Mouse (Mus musculus): ENCODE data around the gene Gars.

The Gars gene

DNA sequence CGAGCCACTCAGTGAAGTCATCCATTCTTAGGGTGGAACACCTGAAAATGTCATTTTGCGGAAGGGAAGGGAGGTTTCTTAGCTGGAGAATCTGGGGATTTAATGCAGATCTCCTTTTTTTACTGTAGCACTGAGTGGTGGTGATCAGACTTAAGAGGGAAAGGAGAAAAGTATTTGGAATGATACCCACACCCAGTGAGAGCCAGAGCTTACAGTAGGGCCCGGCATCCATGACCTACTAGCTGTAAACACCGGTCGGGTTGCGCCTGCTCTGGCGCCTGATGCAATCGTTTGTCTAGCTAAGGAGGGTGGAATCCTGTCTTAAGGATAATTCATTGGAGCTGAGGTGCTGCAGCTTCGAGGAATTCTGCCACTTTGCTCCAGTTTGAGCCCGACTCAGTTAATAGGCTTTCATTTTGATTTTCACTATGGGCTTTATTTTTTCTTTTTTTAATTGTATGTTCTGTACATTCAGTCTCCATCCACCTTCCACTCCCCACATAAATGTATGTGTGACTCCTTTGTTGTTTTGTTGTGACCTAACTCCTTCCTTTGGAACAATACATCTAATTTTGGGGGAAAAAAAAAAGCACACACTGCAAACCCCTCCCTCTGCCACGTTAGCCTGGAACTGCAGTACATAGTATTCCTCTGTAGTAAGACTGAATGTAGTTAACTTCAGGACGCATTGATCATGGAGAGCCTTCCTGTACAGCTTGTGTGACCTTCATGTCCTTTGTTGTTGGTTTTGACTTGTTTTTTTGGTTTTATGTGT lies 1.1 kb downstream of the Gars start:
- no peak for DNase-seq (ENCODE audit: low spot score)

DNA sequence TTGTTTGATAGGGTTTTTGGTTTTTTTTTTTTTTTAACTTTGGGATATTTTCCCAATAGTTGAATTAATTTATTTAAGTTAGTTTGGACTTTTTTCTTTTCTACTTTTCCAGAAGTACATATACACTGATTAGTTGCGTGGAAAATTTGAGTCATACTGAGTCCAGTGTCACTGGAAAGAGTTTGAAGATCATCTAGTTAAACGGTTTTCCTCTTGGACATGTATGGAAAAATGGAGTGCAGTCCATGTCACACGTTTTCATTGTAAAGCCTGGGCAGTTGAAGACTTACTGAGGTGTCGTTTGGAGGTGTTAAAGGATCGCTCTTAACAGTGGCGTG lies 1.6 kb downstream of the Gars start:
- no peak for DNase-seq (ENCODE audit: low spot score)

DNA sequence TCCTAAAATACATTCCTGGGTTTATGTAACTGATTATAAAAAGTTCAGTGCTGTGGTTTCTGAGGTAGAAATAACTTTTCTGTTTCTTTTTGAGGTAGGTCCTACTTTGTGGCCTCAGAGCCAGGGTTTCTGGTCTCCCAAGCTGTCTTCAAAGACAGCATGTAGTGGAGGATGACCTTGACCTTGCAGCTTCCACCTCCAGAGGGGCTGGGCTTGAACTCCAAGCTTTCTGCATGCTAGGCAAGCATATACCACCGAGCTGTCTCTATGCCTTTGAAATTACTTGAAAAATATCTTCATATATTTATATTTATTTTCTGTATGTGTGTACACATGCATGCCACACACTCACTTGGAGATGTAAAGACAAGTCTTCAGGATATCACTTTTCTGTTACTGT lies 2.2 kb downstream of the Gars start:
- DNase-seq (ENCODE audit: low spot score) = no peak

DNA sequence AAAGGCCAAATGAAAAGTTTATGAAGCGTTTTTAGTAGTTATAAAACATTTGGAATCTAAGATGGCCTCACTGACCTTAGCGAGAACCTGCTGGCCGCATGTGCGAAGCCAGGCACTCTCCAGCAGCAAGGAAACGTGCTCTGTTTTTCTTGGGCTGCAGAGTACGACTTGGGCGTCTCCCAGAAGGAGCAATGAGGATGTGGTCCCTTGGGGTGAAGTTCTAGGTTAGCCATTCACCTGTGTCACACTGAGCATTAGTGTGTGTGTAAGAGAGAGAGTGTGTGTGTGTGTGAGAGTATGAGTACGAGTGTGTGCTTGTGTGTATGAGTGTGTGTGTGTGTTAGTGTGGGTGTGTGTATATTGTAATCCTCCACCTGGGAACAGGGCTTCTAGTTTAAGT lies 5.4 kb downstream of the Gars start:
- no peak for DNase-seq (ENCODE audit: low spot score)

DNA sequence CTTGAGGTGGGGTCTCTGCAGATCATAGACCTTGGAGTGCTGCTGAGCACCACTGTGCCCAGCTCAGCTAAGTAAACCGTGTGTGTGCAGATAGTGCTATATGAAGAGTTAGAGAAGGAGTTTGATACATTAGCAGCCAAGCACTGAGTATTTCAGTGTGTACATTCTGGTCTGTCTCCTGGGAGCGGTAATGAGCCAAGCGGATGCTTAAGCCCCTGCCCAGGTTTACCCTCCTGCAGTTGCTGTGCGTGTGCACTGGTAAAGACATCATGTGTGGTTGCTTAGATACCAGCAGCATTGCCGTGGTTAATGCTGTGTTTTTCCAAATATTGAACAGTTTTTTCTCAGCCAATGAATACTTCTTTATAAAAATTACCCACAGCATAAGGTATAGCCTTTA lies 6.7 kb downstream of the Gars start:
- no peak for DNase-seq (ENCODE audit: low spot score)

DNA sequence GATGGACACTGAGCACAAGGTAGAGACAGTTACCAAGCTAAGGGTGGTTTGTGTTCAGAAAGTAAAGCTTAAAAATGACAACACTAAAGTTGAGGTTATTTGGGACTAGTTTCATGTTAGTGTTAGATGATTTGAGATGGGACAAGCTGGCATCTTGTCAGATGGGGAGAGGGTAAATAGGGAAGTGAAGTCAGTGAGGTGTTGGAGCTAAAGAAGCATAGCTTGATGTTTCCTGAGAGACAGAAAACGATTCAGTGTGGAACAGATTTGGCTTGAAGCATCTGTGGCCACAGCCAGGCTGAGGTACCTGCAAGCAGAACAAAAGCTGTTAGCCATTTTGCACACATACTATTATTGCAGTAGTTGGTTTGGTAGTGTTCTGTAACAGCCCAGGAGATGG lies 7.5 kb downstream of the Gars start:
- no peak for DNase-seq (ENCODE audit: low spot score)

DNA sequence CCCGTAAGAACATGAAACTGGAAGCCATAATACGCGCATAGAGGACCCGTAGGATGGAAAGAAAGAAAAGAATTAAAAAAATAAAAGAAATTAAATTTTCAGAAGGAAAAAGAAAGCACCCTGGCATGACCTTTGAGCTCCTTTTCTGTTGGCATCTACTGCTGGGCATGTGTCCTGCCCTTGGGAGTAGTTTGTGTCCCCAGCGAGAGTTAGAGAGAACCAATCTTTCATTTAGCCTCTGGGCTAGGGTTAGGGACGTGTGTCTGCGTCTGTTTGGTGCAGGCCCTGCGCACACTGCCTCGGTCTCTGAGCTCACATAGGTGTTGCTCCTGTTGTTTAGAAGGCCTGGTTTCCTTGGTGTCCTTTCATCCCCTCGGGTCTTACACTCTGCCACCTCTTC lies 11.4 kb downstream of the Gars start:
- DNase-seq (ENCODE audit: low spot score) = no peak

DNA sequence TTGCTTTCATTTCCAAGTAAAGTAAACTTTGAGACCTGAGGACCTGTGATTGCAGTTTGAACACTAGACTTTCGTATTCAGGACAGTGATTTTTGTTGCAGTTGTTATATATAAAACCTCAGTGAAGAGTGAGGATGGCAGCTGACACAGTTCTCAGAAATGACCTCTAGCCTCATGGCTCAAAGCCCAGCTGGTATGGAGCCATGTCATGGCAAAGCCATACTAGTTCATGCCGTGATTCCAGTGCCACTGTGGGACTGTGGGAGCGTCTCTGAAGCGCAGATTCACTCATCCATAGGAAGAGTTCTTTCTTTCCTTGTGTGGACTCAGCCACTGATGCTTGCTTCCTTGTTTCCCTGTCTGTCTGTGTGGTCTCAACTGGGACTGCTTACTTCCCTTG lies 16.7 kb downstream of the Gars start:
- DNase-seq (ENCODE audit: low spot score) = no peak

DNA sequence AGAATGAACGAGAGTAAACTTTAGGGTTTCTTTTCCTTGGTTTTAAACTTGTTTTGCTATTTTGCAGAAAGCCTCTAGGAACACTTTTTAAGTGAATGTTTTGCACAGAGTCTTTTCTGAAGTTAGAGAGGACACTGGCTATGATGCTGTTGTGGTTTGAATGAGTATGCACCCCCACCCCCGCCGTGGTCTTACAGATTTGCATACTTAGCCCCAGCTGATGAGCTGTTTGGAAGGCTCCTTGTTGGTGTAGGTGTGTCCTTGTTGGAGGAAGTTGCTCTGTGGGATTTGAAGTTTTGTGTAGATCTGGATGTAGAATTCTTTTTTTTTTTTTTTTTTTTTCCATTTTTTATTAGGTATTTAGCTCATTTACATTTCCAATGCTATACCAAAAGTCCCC lies 19.6 kb downstream of the Gars start:
- DNase-seq (ENCODE audit: low spot score) = no peak

DNA sequence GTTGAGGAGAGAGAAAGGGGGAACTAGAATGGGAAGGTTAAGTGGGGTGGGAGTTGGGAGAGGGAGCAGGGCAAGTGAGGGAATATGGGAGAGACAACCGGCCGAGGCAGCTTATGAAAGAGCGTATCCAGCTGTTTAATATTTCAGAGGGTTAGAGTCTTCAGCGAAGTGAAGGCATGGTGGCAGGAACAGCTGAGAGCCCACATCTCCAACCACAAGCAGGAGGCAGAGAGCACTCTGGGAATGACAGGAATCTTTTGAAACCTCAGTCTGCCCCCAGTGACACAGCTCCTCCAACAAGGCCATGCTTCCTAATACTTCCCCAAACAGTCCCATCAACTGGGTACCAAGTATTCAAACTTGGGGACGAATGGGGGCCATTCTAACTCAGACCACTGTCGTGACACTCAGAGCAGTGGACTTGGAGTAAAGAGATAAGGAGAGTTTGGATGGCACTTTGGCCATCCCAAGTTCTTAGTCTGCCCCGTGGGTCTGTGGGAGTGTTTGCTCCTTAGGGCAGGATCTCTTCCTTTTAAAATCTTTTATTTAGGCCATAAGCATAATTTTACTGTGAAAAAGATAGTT lies 22.5 kb downstream of the Gars start:
- DNase-seq (ENCODE audit: low spot score) = no peak

DNA sequence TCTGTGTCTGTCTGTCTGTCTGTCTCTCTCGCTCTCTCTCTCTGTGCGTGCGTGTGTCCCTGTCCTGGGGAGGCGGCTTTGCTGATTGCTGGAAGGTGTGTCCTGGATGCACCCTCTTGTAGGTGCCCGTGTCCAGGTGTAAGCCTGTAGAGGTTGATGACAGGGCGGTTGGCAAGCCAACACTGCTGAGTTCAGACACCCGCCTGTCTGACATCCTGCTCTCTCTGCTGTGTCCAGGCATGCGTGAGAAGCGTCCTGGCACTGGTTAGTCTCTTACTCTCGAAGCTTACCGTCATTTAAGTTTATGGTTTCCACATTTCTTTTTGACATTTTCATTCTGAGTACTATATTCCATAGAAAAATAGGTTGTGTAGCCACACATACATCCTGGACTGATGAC lies 23.5 kb downstream of the Gars start:
- no peak for DNase-seq (ENCODE audit: low spot score)

DNA sequence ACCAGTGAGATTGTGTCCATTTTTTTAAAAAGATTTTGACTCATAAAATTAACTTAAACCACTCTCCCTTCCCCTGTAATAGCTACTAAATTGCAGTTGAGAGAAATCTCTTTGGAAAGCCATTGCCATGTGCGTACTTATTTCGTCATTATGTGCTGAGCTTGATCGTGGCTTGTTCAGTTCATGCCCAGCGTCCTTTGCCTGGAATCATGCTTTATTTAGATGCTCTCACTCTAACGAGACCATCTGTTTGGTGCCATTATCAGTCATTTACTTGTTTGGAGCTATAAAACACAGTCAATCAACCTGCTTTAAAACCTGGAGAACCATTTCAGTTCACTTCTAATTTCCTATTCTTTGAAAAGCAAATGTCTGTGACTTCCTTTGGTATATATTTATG lies 24.4 kb downstream of the Gars start:
- no peak for DNase-seq (ENCODE audit: low spot score)

DNA sequence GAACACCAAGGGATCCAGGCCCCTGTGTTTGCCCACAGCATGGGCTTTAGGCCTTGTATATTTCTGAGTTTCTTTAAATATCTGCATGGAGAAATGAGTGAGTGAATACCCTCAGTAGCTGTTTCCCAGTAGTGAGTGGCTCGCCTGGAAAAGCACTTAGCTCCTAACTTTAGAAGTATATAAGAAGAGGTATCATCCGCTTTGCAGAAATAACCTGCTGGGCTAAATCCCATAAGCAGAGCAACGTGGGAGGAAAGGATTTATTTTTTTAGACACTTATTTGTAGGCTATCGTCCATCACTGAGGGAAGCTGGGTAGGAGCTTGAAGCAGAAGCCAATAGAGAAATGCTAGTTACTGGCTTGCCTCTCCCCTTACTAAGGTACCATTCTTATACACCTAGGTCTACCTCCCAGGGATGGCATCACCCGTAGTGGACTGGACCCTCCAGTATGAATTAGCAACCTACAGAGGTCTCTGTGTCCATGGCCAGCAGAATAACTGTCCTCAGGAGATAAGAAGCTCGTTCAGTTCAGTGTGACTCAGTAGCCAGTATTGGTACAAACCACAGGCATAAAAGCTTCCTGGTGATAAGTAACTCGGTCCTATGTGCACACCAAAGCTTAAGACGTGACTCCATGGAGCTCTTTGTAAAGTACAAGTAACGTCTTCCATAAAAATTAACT lies 26.1 kb downstream of the Gars start:
- no peak for DNase-seq (ENCODE audit: low spot score)

DNA sequence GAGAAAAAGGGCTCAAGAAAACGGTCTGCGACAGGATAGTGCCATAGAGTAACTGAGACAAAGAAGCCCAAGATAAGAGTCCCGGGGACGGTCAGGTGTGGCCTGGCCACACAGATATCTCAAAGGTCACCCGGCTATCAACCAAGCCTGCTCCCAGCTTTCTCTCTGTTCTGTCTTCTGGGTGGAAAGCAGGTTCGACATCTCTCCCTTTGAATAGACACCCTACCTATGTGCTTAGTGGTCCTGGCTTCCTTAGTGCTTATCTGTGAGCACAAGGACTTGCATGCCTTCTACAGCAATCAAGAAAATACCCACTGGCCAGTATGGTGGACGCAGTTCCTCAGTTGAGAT lies 26.6 kb downstream of the Gars start:
- DNase-seq (ENCODE audit: low spot score) = no peak

DNA sequence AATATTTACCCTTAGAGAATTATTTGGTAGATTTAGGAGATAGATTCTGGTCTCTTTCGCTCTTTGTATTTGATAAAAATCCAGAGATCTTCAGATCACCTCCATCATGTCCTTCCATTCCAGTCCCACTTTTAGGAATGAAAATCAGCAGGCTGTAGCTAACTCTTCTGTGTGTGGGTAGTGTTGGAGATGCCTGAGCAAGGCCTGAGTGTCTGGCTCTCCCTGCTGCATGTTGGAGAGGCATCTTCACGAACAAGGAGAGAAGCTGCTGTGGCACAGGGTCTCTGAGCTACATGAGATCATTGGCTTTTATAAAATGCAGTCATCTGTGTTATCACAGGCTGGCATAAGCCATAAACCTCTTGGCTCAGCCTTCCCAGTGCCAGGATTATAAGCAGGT lies 28.1 kb downstream of the Gars start:
- no peak for DNase-seq (ENCODE audit: low spot score)

DNA sequence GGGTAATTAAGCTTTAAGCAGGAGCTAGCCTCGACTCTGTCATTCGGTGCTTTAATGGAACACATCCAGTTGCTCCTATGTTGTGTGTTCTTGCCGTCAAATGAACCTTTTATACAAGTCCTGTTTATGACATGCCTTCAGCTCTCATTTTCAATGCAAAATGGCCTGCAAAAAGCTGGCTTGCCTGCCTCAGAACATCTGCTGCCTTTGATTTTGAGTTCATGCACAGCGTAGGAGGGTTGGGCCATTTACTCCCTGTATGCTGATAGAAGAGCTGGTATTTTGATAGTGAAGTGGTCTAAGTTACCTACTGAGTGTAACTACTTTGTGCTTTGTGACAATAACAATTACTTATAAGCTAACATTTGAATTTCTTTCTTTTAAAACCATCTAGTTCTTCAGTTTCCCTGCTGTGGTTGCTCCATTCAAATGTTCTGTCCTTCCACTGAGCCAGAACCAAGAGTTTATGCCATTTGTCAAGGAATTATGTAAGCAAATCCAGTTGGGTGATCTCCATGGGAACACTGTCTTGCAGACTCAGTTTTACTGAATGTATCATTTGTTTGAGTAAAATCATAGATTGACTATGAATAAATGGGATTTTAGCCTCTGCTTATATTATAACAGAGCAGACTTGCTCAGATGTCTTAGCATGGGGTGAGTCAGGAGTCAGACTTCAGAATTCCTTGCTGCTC lies 38.9 kb downstream of the Gars start:
- no peak for DNase-seq (ENCODE audit: low spot score)

DNA sequence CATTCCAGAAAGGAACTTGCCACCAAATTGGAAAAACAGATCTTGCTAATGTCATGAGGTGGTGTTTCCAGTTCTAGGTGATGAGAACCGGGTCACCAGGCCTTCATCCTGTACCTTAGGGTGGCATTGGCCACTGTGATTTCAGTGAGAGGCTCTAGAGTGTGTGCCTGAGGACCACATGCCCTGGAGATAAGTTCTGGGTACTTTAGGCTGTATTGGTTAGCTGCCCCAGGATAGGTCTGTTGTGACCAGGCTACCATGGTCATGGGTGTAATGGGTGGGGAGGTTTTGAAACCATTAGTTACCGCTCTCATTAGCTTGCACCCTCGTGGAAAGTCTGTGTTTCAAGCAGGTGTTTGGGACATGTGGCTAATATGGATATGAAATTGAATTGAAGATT lies 43.6 kb downstream of the Gars start:
- DNase-seq (ENCODE audit: low spot score) = no peak

DNA sequence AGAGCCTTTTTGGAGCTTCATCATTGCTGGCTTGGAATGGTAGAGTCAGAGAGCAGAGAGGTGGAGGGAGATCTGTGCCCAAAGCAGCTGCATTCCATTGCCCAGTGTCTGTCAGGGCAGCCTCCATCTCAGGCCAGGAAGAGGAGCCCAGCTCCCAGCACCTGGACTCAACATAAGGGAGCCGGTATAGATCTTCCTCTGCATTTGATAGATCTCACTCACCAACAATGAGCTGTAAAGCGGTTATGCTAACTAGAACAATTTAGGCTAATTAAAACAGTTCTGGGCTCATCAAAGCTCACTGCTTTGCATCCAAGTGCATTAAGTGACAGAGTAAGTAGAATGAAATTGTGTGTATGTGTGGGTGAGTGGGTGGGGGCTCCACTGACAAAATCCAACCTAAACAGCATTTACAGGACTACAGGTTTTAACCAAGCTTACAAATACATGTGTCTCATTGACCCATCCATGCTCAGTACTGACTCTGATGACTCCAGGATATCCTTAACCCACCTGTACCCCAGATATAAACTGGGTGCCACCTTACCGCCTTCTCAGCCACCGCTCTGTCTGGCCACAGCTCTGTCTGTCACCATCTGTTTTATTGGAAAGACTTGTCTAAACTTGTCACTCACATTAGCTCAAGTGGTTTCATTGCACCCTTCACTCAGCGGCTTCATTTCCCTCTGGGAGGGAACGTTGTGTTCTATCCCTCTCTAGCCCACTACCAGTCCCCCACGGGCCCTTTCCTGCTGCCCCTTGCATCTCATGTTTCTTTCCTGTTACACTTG lies 44.6 kb downstream of the Gars start:
- no peak for DNase-seq (ENCODE audit: low spot score)

DNA sequence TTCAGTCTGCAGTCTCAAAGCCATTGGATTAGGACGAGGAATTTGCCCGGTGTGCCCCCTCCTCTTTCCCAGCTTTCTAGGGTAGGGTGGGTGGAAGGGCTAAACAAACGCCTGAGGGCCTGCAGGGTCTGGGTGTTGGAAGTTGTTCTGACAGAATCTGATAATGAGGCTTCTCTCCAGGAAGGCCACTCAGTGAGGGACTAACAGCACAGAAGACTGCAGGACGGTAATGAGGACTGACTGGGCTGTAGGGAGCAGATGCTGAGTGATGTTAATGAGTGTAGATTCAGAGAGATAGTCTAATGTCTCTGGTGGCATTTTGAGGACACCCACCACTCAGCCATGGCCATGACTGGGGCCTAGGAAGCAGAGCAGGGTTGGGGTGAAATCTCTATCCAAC lies 49.5 kb downstream of the Gars start:
- DNase-seq (ENCODE audit: low spot score) = no peak

DNA sequence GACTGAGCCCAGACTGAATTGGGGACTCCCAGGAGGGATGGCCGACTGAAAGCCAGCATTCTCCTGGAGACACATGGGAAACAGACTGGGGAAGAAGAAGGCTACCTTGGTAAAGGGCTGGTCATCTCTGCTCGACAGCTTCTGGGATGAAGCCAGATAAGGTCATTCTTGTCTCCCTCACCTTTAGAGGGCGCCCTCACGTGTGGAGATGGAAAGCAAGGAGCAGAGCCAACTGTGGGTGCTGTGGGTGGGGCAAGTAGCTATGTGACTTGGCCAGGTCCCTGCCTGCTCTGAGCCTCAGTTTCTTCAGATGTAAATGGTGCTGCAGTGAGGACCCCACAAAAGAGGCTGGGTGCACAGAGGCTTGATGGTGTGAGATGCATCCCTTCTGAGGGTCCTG lies 52.8 kb downstream of the Gars start:
- DNase-seq (ENCODE audit: low spot score) = peak; percentile 1

DNA sequence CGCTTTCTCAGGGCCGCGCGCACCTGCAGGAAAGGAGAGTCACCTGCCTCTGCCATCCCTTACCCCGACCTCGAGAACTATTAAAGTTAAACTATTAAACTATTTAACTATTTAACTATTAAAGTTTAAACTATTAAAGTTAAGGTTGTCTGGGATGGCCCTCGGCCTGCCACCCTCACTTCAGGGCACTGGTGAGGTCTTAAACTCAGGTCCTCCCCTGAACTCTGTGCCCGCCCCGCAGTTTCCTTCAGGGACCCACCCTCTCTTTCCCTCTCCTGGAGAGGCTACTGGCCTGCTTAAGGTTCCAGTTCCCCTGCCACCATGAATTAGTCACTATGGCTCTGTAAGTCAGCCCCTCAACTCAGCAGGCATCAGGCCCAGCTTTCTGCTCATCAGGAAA lies 53.6 kb downstream of the Gars start:
- no peak for DNase-seq (ENCODE audit: low spot score)

DNA sequence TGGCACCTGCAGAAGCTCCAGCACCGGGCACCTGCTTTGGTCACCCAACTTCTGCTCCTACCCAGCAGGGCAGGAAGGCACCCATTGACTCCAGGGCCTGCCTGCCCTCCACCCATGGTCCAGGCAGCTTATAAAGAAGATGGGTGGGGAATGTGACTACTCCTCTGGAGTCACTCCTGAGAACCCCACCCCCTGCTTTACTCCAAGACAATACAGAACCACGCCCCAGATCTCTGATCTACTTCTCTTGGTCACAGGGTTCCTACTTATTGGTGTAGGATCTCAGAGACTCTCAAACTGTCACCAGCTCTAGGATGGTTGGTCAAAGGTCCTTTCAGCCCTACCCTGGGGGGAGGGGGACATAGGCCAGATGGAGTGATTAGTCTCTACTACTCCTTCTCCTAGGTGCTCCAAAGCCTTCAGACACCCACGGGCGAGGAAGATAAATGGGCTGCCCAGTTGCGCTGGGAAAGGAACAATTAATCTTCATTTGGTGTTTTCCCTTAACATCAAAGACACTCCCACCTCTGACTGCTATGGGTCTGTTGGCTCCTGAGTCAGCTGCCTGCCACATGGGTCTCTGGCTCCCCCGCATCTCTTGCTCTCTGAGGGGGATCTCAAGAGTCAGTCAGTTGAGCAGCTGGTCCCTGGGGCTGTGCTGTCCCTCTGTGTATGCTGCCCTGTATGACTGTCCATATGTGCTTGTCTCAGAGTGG lies 55.8 kb downstream of the Gars start:
- no peak for DNase-seq (ENCODE audit: low spot score)
